Mouse (Mus musculus) heart, embryonic 14.5 days (tissue): Measurements from ENCODE around the gene Dhx40. TPM values are rescaled to one million over a fixed set of nuclear protein-coding genes. Genes with fewer than 3 reads are reported as not detected.
"Not testable (repeated sequence)": the region's sequence is repeated elsewhere in the genome, so short reads cannot be mapped to it uniquely, and the experiment has no call there.

Source experiments
- ATAC-seq: fragments of 200-750 bp; cut with Nextera tagmentation; 2 replicates; pipeline ENCODE4 v1.8.0; 2017; ENCODE audit warnings: low read depth, moderate TSS enrichment; ENCODE audit not compliant: insufficient number of reproducible peaks, insufficient read depth, low FRiP score
- H3K27ac ChIP-seq, 2 experiments: fragments of 200-500 bp in 1 of 2; fragments of 300-500 bp in 1 of 2; sonication (generic) in 1 of 2; replicated peaks in 1 of 2; 2 replicates each; pipeline ENCODE4 v1.5.1; 2012 to 2014; ENCODE audit warnings: low read depth in 2 of 2, low read length in 2 of 2, control low read depth in 1 of 2, mild to moderate bottlenecking in 1 of 2, mixed read lengths in 1 of 2; ENCODE audit not compliant: control insufficient read depth in 1 of 2, insufficient read depth in 1 of 2
- H3K27me3 ChIP-seq: fragments of 300-500 bp; sonication (generic); 2 replicates; pipeline ENCODE4 v1.6.1; 2014; ENCODE audit warnings: mild to moderate bottlenecking, low read length, control low read depth; ENCODE audit not compliant: control insufficient read depth, insufficient read depth
- H3K36me3 ChIP-seq: fragments of 300-500 bp; sonication (generic); 2 replicates; pipeline ENCODE4 v1.6.1; 2014; ENCODE audit warnings: mild to moderate bottlenecking, control low read depth, low read length, mixed read lengths; ENCODE audit not compliant: control insufficient read depth, insufficient read depth
- H3K4me1 ChIP-seq, 2 experiments: fragments of 200-500 bp in 1 of 2; fragments of 300-500 bp in 1 of 2; sonication (generic) in 1 of 2; 2 replicates each; pipeline ENCODE4 v1.6.1; 2012 to 2014; ENCODE audit warnings: low read length in 2 of 2, control low read depth in 1 of 2, mixed read lengths in 1 of 2; ENCODE audit not compliant: control insufficient read depth in 2 of 2, insufficient read depth in 2 of 2
- H3K4me2 ChIP-seq: fragments of 300-500 bp; sonication (generic); 2 replicates; pipeline ENCODE4 v1.6.1; 2014; ENCODE audit warnings: mild to moderate bottlenecking, low read length
- H3K4me3 ChIP-seq, 2 experiments: fragments of 200-500 bp in 1 of 2; fragments of 300-500 bp in 1 of 2; sonication (generic) in 1 of 2; 2 replicates each; pipeline ENCODE4 v1.5.1; 2012 to 2014; ENCODE audit warnings: low read length in 2 of 2, mild to moderate bottlenecking in 2 of 2, control low read depth in 1 of 2, low read depth in 1 of 2, moderate library complexity in 1 of 2; ENCODE audit not compliant: control insufficient read depth in 1 of 2, insufficient read depth in 1 of 2
- H3K9ac ChIP-seq: fragments of 300-500 bp; sonication (generic); 2 replicates; pipeline ENCODE4 v1.6.1; 2014; ENCODE audit warnings: mild to moderate bottlenecking, low read length
- H3K9me3 ChIP-seq: fragments of 300-500 bp; sonication (generic); 2 replicates; pipeline ENCODE4 v1.6.1; 2016; ENCODE audit warnings: low read length, control low read depth; ENCODE audit not compliant: control insufficient read depth
- WGBS: fragments of 180-500 bp; shearing (Covaris S2); extraction: QIAGEN DNeasy Blood & Tissue Kit; methylation state at CpG from one replicate; pipeline ENCODE4 v1.1.7; 2014; 5-methylcytosine and 5-hydroxymethylcytosine counted together
- polyA plus RNA-seq: library from polyadenylated mRNA; unstranded; fragments of >200 nt; fragmentation: Nextera tagmentation; extraction: Ambion mirVana; gene quantifications from 2 replicates; pipeline ENCODE4 v1.2.1, GENCODE M21; 2014

Dhx40 gene
- polyA plus RNA-seq, 1 experiment from 2014 or later: 17.0 TPM

DNA sequence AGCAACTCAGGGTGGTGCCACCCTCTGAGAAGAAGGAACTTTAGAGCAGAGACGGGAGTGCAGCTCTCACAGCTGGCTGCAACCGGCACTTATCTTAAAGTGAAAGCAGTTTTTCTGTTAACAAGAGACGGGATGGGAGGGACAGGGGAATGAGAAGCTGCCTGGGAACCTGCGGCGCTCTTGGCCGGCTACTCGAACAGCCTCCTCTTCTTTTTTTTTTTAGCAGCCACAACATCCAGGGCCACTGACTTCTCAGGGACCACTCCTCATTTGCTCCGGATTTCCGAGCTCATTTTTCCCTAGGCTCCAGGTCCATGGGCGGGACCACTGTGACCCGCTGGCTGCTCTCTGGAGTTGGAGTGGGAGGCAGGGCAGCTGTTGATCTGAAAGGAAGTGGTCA, 6.9 kb upstream of the Dhx40 start:
- not testable (repeated sequence) for H3K9me3 ChIP-seq, H3K27ac ChIP-seq, H3K9ac ChIP-seq, H3K4me1 ChIP-seq, H3K4me2 ChIP-seq, ATAC-seq, H3K4me3 ChIP-seq, H3K27me3 ChIP-seq, H3K36me3 ChIP-seq
- WGBS: 0% methylated on average over 2 of the region's 11 CpGs

DNA sequence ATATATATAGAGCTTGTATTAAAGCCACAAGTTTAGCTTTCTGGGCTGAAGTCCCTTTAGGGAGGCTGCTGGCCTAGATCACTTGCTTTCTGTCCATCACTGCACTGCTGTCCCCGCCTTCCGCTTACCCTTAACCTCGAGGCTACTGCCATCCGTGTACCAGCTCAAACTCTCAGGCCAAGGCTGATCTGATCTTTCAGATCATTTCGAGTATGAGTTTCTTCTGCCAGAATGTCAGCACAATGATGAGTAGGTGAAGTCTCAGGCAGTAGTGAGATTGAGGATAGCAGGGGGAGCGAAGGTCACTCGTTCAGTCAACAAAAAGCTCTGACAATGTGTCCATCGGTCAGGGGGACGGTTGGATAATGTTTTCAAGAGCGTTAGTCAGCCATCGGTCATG, 5.7 kb upstream of the Dhx40 start:
- H3K4me2 ChIP-seq, H3K27ac ChIP-seq, H3K9ac ChIP-seq, H3K36me3 ChIP-seq, ATAC-seq, H3K4me3 ChIP-seq, H3K9me3 ChIP-seq, H3K4me1 ChIP-seq, H3K27me3 ChIP-seq: not testable (repeated sequence)
- 46% methylated on average over 5 of the region's 11 CpGs for WGBS

DNA sequence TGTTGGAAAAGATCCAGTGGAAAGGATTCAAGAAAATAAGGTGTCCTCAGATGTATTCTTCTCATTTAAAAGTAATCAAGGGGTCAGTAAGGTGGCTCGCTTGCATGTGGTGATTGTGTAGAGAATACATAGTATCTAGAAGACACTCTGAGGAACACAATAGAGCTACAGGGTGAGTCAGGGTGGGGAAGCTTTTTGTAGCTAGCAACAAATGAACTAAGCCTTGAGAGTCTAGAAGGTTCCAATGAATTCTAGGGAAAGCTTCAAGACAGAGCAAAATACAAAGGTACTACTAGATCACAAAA, 3.7 kb upstream of the Dhx40 start:
- Histone ChIP-seq H3K36me3 (no peaks in the 10 kb centered on the region), H3K4me2 (no peak overlapping the region), H3K27me3 (no peaks in the 10 kb centered on the region), H3K4me3 (no peak overlapping the region), H3K9me3 (no peaks in the 10 kb centered on the region), H3K9ac (no peak overlapping the region), H3K27ac (no peak overlapping the region), H3K4me1 (peaks cover 3 to 6% of the 10 kb centered on the region in 2 experiments)
- 80% methylated on average over 1 of the region's 1 CpGs for WGBS
- ATAC-seq: no peak

DNA sequence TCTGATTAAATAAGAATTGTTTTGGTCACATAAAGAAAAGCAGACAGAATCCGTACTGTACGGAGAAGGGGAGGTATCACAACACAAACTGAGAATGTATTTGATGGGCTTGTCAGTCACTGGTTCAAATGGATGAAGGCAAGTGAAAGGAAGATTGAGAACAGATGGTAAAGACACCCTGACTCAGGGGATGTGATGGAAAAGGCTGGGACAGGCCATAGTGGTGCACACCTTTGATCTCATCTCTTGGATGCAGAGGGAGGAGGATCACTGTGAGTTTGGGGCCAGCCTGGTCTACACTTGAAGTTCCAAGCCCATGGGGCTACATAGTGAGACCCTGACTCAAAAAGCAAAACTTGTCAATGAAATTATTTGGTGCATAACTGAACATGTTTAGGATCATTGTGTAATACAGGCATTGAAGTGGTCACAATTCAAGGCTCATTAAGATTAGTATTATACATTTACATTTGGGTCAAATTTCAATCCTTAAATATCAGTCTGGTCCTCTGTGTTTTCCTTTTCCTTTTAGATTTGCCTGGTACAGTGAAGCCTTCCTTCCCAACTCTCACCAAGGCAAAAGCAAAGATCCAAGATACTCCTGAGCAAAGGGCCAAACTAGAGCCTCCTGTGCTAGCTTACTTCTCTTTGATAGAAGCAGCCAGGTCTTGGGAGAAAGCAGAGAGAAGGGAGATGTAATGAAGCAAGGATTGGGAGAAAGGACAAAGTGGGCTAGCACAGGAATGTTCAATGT, 3.2 kb upstream of the Dhx40 start:
- 0 out of 2 replicates have a peak, but pooled peaks cover under 1% of the 10 kb centered on the region for H3K36me3 ChIP-seq
- 80% methylated on average over 2 of the region's 2 CpGs for WGBS
- H3K9me3 ChIP-seq: no peaks in the 10 kb centered on the region
- no peak overlapping the region for H3K9ac ChIP-seq
- no peak for ATAC-seq
- no peak overlapping the region for H3K4me3 ChIP-seq
- H3K4me2 ChIP-seq: no peak overlapping the region
- no peaks in the 10 kb centered on the region for H3K27me3 ChIP-seq
- H3K4me1 ChIP-seq: peaks cover 3 to 6% of the 10 kb centered on the region in 2 experiments
- H3K27ac ChIP-seq: no peak overlapping the region

DNA sequence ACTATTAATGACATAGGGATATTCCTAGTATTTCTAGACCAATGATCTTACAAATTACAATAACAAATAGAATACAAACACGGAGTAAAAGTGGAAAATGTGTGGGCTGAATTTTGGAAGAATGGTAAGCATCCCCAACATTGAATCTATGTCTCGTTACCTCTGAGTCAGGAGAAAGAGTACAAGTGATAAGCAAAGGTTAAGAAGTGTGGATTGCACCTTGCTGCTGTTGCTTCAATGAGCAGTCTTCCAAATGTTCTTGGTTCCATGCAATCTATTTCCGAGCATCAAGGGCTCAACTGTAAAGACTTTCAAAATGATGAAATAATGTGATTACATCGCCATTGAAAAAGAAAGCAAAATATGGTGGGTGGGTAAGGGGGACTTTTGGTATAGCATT, 2.3 kb upstream of the Dhx40 start:
- Histone ChIP-seq H3K4me3 (no peak overlapping the region), H3K36me3 (peaks cover 6% of the 10 kb centered on the region), H3K9ac (no peak overlapping the region), H3K27ac (no peak overlapping the region), H3K4me2 (no peak overlapping the region), H3K9me3 (no peaks in the 10 kb centered on the region), H3K27me3 (no peaks in the 10 kb centered on the region), H3K4me1 (peaks cover 3 to 6% of the 10 kb centered on the region in 2 experiments)
- no peak for ATAC-seq
- WGBS: 69% methylated on average over 4 of the region's 4 CpGs

DNA sequence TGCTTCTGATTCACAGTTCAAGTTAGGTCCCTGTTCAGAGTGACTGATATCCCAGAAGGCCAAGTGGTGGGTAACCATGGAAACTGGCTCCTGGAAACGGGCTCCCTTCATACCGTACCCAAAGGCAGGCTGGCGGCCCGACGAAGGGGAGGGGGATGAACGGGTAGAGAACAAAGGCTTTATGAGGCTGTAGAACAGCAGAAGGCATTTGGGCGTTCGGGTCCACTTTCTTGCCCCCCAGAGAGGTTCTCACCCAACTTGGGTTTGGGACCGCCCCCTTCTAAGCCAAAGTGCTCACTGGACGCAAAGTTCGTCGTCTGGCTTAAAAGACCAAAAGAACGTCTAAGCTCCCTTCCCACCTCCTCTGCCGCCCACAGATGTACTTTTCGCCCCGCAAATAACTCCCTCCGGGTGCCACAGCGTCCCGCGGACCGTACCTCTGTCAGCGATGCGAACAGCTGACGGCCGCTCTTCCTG, 507 bp downstream of the Dhx40 start:
- Histone ChIP-seq H3K4me1 (peaks cover 3 to 6% of the 10 kb centered on the region in 2 experiments), H3K27ac (peak overlapping the region; percentile 6 to 70), H3K4me2 (peak overlapping the region; percentile 89), H3K9me3 (no peaks in the 10 kb centered on the region), H3K9ac (peak overlapping the region; percentile 72), H3K4me3 (peak overlapping the region; percentile 94 to 95), H3K27me3 (no peaks in the 10 kb centered on the region), H3K36me3 (peaks cover 32% of the 10 kb centered on the region)
- ATAC-seq: peak; percentile 65; the same call in 1 of the 2 replicates
- under 1% methylated on average over 25 of the region's 25 CpGs for WGBS

DNA sequence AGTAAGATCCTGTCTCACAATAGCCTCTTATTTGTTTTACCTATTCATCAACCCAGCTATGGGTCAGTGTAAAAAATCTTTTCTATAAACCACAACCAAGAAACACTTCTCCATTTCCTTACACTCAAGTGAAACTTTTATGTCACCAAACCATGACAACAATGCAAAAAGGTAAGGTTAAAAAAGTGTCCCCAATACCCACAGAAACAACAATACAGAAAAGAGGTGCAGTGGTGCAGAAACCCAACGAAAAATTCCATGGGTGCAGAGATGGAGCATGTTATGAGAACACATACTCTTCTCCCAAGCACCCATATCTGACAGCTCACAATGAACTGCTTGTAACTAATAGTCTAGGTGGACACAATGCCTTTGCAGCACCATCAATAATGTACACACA, 13.4 kb downstream of the Dhx40 start:
- Histone ChIP-seq H3K4me1 (no peaks in the 10 kb centered on the region), H3K9ac (no peak overlapping the region), H3K9me3 (no peaks in the 10 kb centered on the region), H3K27me3 (no peaks in the 10 kb centered on the region), H3K4me3 (no peak overlapping the region), H3K27ac (no peak overlapping the region), H3K4me2 (no peak overlapping the region), H3K36me3 (peaks cover 78% of the 10 kb centered on the region)
- no peak for ATAC-seq
- 78% methylated on average over 1 of the region's 1 CpGs for WGBS

DNA sequence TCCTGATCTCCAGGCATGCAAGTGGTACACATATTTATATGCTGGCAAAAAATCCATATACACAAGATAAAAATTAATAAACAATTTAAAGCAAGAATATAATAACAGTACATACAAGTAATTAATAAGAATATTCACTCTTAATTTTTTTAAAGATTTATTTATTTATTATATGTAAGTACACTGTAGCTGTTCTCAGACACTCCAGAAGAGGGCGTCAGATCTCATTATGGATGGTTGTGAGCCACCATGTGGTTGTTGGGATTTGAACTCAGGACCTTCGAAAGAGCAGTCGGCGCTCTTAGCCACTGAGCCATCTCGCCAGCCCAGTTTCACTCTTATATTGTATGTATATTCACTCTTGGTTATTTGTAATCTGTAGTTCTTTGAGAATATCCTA, 20.1 kb downstream of the Dhx40 start:
- H3K9me3 ChIP-seq, H3K4me1 ChIP-seq, H3K27ac ChIP-seq, ATAC-seq, H3K27me3 ChIP-seq, H3K4me2 ChIP-seq, H3K4me3 ChIP-seq, H3K9ac ChIP-seq: not testable (repeated sequence)
- WGBS: 93% methylated on average over 5 of the region's 5 CpGs
- peaks cover 75% of the 10 kb centered on the region for H3K36me3 ChIP-seq
